Mouse (Mus musculus): Measurements from ENCODE around the gene Cxcl9.

Cxcl9 gene

GRCm38 (mm10) chr5:92327929-92328328 is at the start of gene Cxcl9:
TSS of gene Cxcl9 (minus strand) at chr5:92328079.
- ChIA-PET POLR2A (no interaction called here), CTCF (no interaction called here)

- POLR2A ChIA-PET: interaction anchor here in 2 of 4 experiments (0.7 to 1.0 kb wide), 3 partner anchors 21 to 264 kb away, joined by 3 to 4 read pairs (median 4); partner anchors contain the start of gene Sdad1 (in 1 of the 2)
- CTCF ChIA-PET: interaction anchor here in 2 of 4 experiments (0.7 to 2.9 kb wide), 4 partner anchors 9 to 67 kb away, joined by 3 to 10 read pairs (median 3); partner anchors contain the start of gene Sdad1 (in 1 of the 2)
These were observed 49.0 kb upstream of the Cxcl9 start for GRCm38 (mm10) chr5:92376795-92377405.

GRCm38 (mm10) chr5:92375368-92375767 is 47.5 kb upstream of the Cxcl9 start:
- ChIA-PET CTCF (interaction anchor here in 3 of 4 experiments (1.1 to 2.9 kb wide), 4 partner anchors 9 to 12 kb away, joined by 4 to 10 read pairs (median 6); no protein-coding TSS in a partner anchor), POLR2A (interaction anchor here in 1 of 4 experiments (0.9 kb wide), 1 partner anchor 66 kb away, joined by 3 read pairs; no protein-coding TSS in a partner anchor)

GRCm38 (mm10) chr5:92374721-92375142 is 46.9 kb upstream of the Cxcl9 start:
- CTCF ChIA-PET: interaction anchor here in 3 of 4 experiments (1.1 to 2.9 kb wide), 4 partner anchors 10 to 11 kb away, joined by 4 to 10 read pairs (median 6); no protein-coding TSS in a partner anchor
- POLR2A ChIA-PET: interaction anchor here in 1 of 4 experiments (0.9 kb wide), 1 partner anchor 65 kb away, joined by 3 read pairs; no protein-coding TSS in a partner anchor

GRCm38 (mm10) chr5:92372605-92373004 is 44.7 kb upstream of the Cxcl9 start:
- POLR2A ChIA-PET: no interaction called here
- CTCF ChIA-PET: interaction anchor here in 2 of 4 experiments (0.5 to 1.3 kb wide), 2 partner anchors 10 kb away, joined by 4 read pairs; no protein-coding TSS in a partner anchor

- CTCF ChIA-PET: interaction anchor here in 2 of 4 experiments (1.0 to 1.1 kb wide), 2 partner anchors 11 to 14 kb away, joined by 3 read pairs; no protein-coding TSS in a partner anchor
- POLR2A ChIA-PET: interaction anchor here in 1 of 4 experiments (1.1 kb wide), 1 partner anchor 14 kb away, joined by 3 read pairs; no protein-coding TSS in a partner anchor
These were observed 43.6 kb upstream of the Cxcl9 start for GRCm38 (mm10) chr5:92371361-92371976.

GRCm38 (mm10) chr5:92370891-92371290 is 43.0 kb upstream of the Cxcl9 start:
- CTCF ChIA-PET: interaction anchor here in 1 of 4 experiments (1.1 kb wide), 1 partner anchor 13 kb away, joined by 3 read pairs; no protein-coding TSS in a partner anchor
- POLR2A ChIA-PET: interaction anchor here in 1 of 4 experiments (1.1 kb wide), 1 partner anchor 13 kb away, joined by 3 read pairs; no protein-coding TSS in a partner anchor

GRCm38 (mm10) chr5:92370392-92370791 is 42.5 kb upstream of the Cxcl9 start:
- CTCF ChIA-PET: no interaction called here
- POLR2A ChIA-PET: no interaction called here

GRCm38 (mm10) chr5:92369151-92369994 is 41.5 kb upstream of the Cxcl9 start:
- ChIA-PET POLR2A (no interaction called here), CTCF (interaction anchor here in 3 of 4 experiments (0.7 to 1.3 kb wide), 3 partner anchors 15 to 150 kb away, joined by 3 read pairs; no protein-coding TSS in a partner anchor)

- POLR2A ChIA-PET: no interaction called here
These were observed 40.5 kb upstream of the Cxcl9 start for GRCm38 (mm10) chr5:92368392-92368791.

GRCm38 (mm10) chr5:92366565-92366964 is 38.7 kb upstream of the Cxcl9 start:
- ChIA-PET POLR2A (no interaction called here), CTCF (interaction anchor here in 1 of 4 experiments (0.7 kb wide), 1 partner anchor 18 kb away, joined by 3 read pairs; no protein-coding TSS in a partner anchor)

More at GRCm38 (mm10) chr5:92368392-92368791, 40.5 kb upstream of the Cxcl9 start:
- CTCF ChIA-PET: interaction anchor here in 2 of 4 experiments (0.6 to 0.7 kb wide), 2 partner anchors 10 to 14 kb away, joined by 3 read pairs; no protein-coding TSS in a partner anchor

- POLR2A ChIA-PET: no interaction called here
- CTCF ChIA-PET: no interaction called here
These were observed 37.3 kb upstream of the Cxcl9 start for GRCm38 (mm10) chr5:92365146-92365705.

- CTCF ChIA-PET: interaction anchor here (0.5 to 1.7 kb wide), 4 partner anchors 11 to 362 kb away, joined by 4 to 11 read pairs (median 6); no protein-coding TSS in a partner anchor
These were observed 36.1 kb upstream of the Cxcl9 start for GRCm38 (mm10) chr5:92364011-92364410.

GRCm38 (mm10) chr5:92363179-92363578 is 35.3 kb upstream of the Cxcl9 start:
- ChIA-PET POLR2A (interaction anchor here in 2 of 4 experiments (0.6 to 1.6 kb wide), 8 partner anchors 15 to 157 kb away, joined by 3 to 6 read pairs (median 4); partner anchors contain the start of genes Art3 (in 1 of the 2) and Naaa (in 1 of the 2)), CTCF (interaction anchor here in 3 of 4 experiments (0.5 to 1.7 kb wide), 8 partner anchors 12 to 51 kb away, joined by 3 to 5 read pairs (median 4); no protein-coding TSS in a partner anchor)

More at GRCm38 (mm10) chr5:92364011-92364410, 36.1 kb upstream of the Cxcl9 start:
- POLR2A ChIA-PET: interaction anchor here in 2 of 4 experiments (0.5 to 1.6 kb wide), 6 partner anchors 10 to 145 kb away, joined by 3 to 4 read pairs (median 4); partner anchors contain the start of genes Art3 (in 1 of the 2) and Naaa (in 1 of the 2)

- ChIA-PET CTCF (interaction anchor here in 3 of 4 experiments (0.6 to 1.4 kb wide), 3 partner anchors 9 to 110 kb away, joined by 3 read pairs; no protein-coding TSS in a partner anchor), POLR2A (interaction anchor here in 2 of 4 experiments (0.6 to 1.2 kb wide), 3 partner anchors 10 to 625 kb away, joined by 3 read pairs; partner anchors contain the start of gene Cxcl10 (in 1 of the 2))
These were observed 31.0 kb upstream of the Cxcl9 start for GRCm38 (mm10) chr5:92358767-92359455.

GRCm38 (mm10) chr5:92358033-92358432 is 30.2 kb upstream of the Cxcl9 start:
- POLR2A ChIA-PET: interaction anchor here in 3 of 4 experiments (0.6 to 1.2 kb wide), 8 partner anchors 9 to 1385 kb away, joined by 3 to 4 read pairs (median 3); partner anchors contain the start of gene Cxcl10 (in 1 of the 3)
- CTCF ChIA-PET: interaction anchor here (0.5 to 1.4 kb wide), 8 partner anchors 13 to 109 kb away, joined by 3 to 10 read pairs (median 3); no protein-coding TSS in a partner anchor

GRCm38 (mm10) chr5:92353517-92353916 is 25.6 kb upstream of the Cxcl9 start:
- ChIA-PET POLR2A (interaction anchor here in 2 of 4 experiments (0.6 to 1.1 kb wide), 4 partner anchors 9 to 119 kb away, joined by 3 to 6 read pairs (median 4); no protein-coding TSS in a partner anchor), CTCF (interaction anchor here in 2 of 4 experiments (0.6 kb wide), 2 partner anchors 370 to 949 kb away, joined by 3 read pairs; no protein-coding TSS in a partner anchor)

Measured in embryonic stem cell, embryonic (primary cell).